Mouse (Mus musculus) forebrain, embryonic 11.5 days (tissue): Measurements from ENCODE around the gene Kmt5b. TPM values are rescaled to one million over a fixed set of nuclear protein-coding genes. Genes with fewer than 3 reads are reported as not detected.

Experiments used
- ATAC-seq: fragments of 200-750 bp; cut with Nextera tagmentation; replicated peaks from 2 replicates; pipeline ENCODE4 v1.8.0; 2017; ENCODE audit warnings: moderate TSS enrichment; ENCODE audit not compliant: low FRiP score
- DNase-seq: peaks from one replicate; pipeline ENCODE4 v3.0.0-alpha.2; 2017; ENCODE audit warnings: low spot score
- H3K27ac ChIP-seq: fragments of 300-500 bp; sonication (generic); 2 replicates; pipeline ENCODE4 v1.5.1; 2014; ENCODE audit warnings: low read depth, low read length
- H3K27me3 ChIP-seq: fragments of 300-500 bp; sonication (generic); 2 replicates; pipeline ENCODE4 v1.6.1; 2014; ENCODE audit warnings: mild to moderate bottlenecking, low read length, mixed read lengths; ENCODE audit not compliant: control insufficient read depth, insufficient read depth
- H3K36me3 ChIP-seq: fragments of 300-500 bp; sonication (generic); 2 replicates; pipeline ENCODE4 v1.6.1; 2014; ENCODE audit warnings: mild to moderate bottlenecking, low read length, moderate library complexity, mixed read lengths; ENCODE audit not compliant: control insufficient read depth, insufficient read depth
- H3K4me1 ChIP-seq: fragments of 300-500 bp; sonication (generic); replicated peaks from 2 replicates; pipeline ENCODE4 v1.6.1; 2014; ENCODE audit warnings: low read length, mixed read lengths; ENCODE audit not compliant: control insufficient read depth, insufficient read depth
- H3K4me2 ChIP-seq: fragments of 300-500 bp; sonication (generic); 2 replicates; pipeline ENCODE4 v1.6.1; 2014; ENCODE audit warnings: low read depth, mild to moderate bottlenecking, low read length, moderate library complexity, mixed read lengths; ENCODE audit not compliant: severe bottlenecking
- H3K4me3 ChIP-seq: fragments of 300-500 bp; sonication (generic); 2 replicates; pipeline ENCODE4 v1.5.1; 2014; ENCODE audit warnings: low read depth, low read length
- H3K9ac ChIP-seq: fragments of 300-500 bp; sonication (generic); 2 replicates; pipeline ENCODE4 v1.6.1; 2014; ENCODE audit warnings: low read length
- H3K9me3 ChIP-seq: fragments of 300-500 bp; sonication (generic); 2 replicates; pipeline ENCODE4 v1.6.1; 2016; ENCODE audit warnings: low read length, mixed read lengths; ENCODE audit not compliant: control insufficient read depth
- WGBS: fragments of 180-500 bp; shearing (Covaris S2); extraction: QIAGEN DNeasy Blood & Tissue Kit; methylation state at CpG from one replicate; pipeline ENCODE4 v1.1.7; 2014; 5-methylcytosine and 5-hydroxymethylcytosine counted together
- polyA plus RNA-seq: library from polyadenylated mRNA; unstranded; fragments of >200 nt; fragmentation: Nextera tagmentation; extraction: Ambion mirVana; gene quantifications from 2 replicates; pipeline ENCODE4 v1.2.1, GENCODE M21; 2014

The Kmt5b gene
- polyA plus RNA-seq, 1 experiment from 2014 or later = 44.6 TPM

GRCm38 (mm10) chr19:3757861-3758260 is 9.4 kb upstream of the Kmt5b start:
- no peak overlapping the region for H3K27ac ChIP-seq
- ATAC-seq (no peak), DNase-seq (no peak)
- no peak overlapping the region for H3K4me3 ChIP-seq
- no peaks in the 10 kb centered on the region for H3K9me3 ChIP-seq
- no peaks in the 10 kb centered on the region for H3K36me3 ChIP-seq
- H3K4me1 ChIP-seq = no peaks in the 10 kb centered on the region
- WGBS = 48% methylated on average over 1 of the region's 1 CpGs
- H3K9ac ChIP-seq = no peak overlapping the region
- no peak overlapping the region for H3K4me2 ChIP-seq
- no peaks in the 10 kb centered on the region for H3K27me3 ChIP-seq

- no peak for DNase-seq
- Histone ChIP-seq H3K9me3 (no peaks in the 10 kb centered on the region), H3K9ac (no peak overlapping the region), H3K4me1 (0 out of 2 replicates have a peak, but pooled peaks cover 3% of the 10 kb centered on the region), H3K36me3 (no peaks in the 10 kb centered on the region), H3K27me3 (no peaks in the 10 kb centered on the region), H3K4me3 (no peak overlapping the region), H3K27ac (no peak overlapping the region), H3K4me2 (no peak overlapping the region)
- no peak for ATAC-seq
- 81% methylated on average over 4 of the region's 4 CpGs for WGBS
Measured at GRCm38 (mm10) chr19:3765221-3765820, 1.9 kb upstream of the Kmt5b start.

GRCm38 (mm10) chr19:3766378-3766777 is 843 bp upstream of the Kmt5b start:
- peak overlapping the region; percentile 88; the same call in 1 of the 2 replicates for H3K4me2 ChIP-seq
- no peaks in the 10 kb centered on the region for H3K9me3 ChIP-seq
- ATAC-seq = no peak
- WGBS = 95% methylated on average over 5 of the region's 5 CpGs
- 0 out of 2 replicates have a peak, but pooled peaks cover 3% of the 10 kb centered on the region for H3K4me1 ChIP-seq
- no peaks in the 10 kb centered on the region for H3K36me3 ChIP-seq
- H3K27me3 ChIP-seq = no peaks in the 10 kb centered on the region
- no peak overlapping the region for H3K27ac ChIP-seq
- DNase-seq = no peak
- no peak overlapping the region for H3K9ac ChIP-seq
- no peak overlapping the region for H3K4me3 ChIP-seq

- under 1% methylated on average over 109 of the region's 111 CpGs for WGBS
- peak; percentile 65 for ATAC-seq
Measured at GRCm38 (mm10) chr19:3767781-3768696, 818 bp downstream of the Kmt5b start.

GRCm38 (mm10) chr19:3768697-3769383 is 1.6 kb downstream of the Kmt5b start:
- Histone ChIP-seq H3K4me2 (peak overlapping the region; percentile 88), H3K9me3 (no peaks in the 10 kb centered on the region), H3K36me3 (no peaks in the 10 kb centered on the region), H3K9ac (peak overlapping the region; percentile 100), H3K27me3 (no peaks in the 10 kb centered on the region), H3K27ac (peak overlapping the region; percentile 100), H3K4me1 (0 out of 2 replicates have a peak, but pooled peaks cover 3% of the 10 kb centered on the region), H3K4me3 (peak overlapping the region; percentile 98)
- 2% methylated on average over 56 of the region's 60 CpGs for WGBS
- ATAC-seq (peak; percentile 92), DNase-seq (peak; percentile 97)

More at GRCm38 (mm10) chr19:3767781-3768696, 818 bp downstream of the Kmt5b start:
- H3K4me1 ChIP-seq = 0 out of 2 replicates have a peak, but pooled peaks cover 3% of the 10 kb centered on the region
- H3K9ac ChIP-seq = peak overlapping the region; percentile 100
- no peaks in the 10 kb centered on the region for H3K36me3 ChIP-seq
- H3K4me3 ChIP-seq = peak overlapping the region; percentile 98
- H3K27me3 ChIP-seq = no peaks in the 10 kb centered on the region
- DNase-seq = peak; percentile 93
- no peaks in the 10 kb centered on the region for H3K9me3 ChIP-seq
- peak overlapping the region; percentile 100 for H3K27ac ChIP-seq
- peak overlapping the region; percentile 88 for H3K4me2 ChIP-seq

- WGBS = 84% methylated on average over 6 of the region's 6 CpGs
Measured at GRCm38 (mm10) chr19:3769533-3769932, 2.3 kb downstream of the Kmt5b start.

GRCm38 (mm10) chr19:3774159-3774558 is 6.9 kb downstream of the Kmt5b start:
- no peak overlapping the region for H3K27ac ChIP-seq
- H3K4me3 ChIP-seq = no peak overlapping the region
- WGBS = 71% methylated on average over 2 of the region's 2 CpGs
- no peak overlapping the region for H3K4me2 ChIP-seq
- H3K9me3 ChIP-seq = no peaks in the 10 kb centered on the region
- H3K4me1 ChIP-seq = 0 out of 2 replicates have a peak, but pooled peaks cover 3% of the 10 kb centered on the region
- ATAC-seq (no peak), DNase-seq (no peak)
- no peak overlapping the region for H3K9ac ChIP-seq
- no peaks in the 10 kb centered on the region for H3K27me3 ChIP-seq
- no peaks in the 10 kb centered on the region for H3K36me3 ChIP-seq

More at GRCm38 (mm10) chr19:3769533-3769932, 2.3 kb downstream of the Kmt5b start:
- H3K36me3 ChIP-seq = no peaks in the 10 kb centered on the region
- peak overlapping the region; percentile 98 for H3K4me3 ChIP-seq
- H3K4me1 ChIP-seq = 0 out of 2 replicates have a peak, but pooled peaks cover 3% of the 10 kb centered on the region
- H3K4me2 ChIP-seq = peak overlapping the region; percentile 88
- no peak for ATAC-seq
- H3K27me3 ChIP-seq = no peaks in the 10 kb centered on the region
- no peak for DNase-seq
- H3K9me3 ChIP-seq = no peaks in the 10 kb centered on the region
- no peak overlapping the region for H3K9ac ChIP-seq
- H3K27ac ChIP-seq = no peak overlapping the region

- no peak for DNase-seq
- Histone ChIP-seq H3K4me1 (no peaks in the 10 kb centered on the region), H3K4me3 (no peak overlapping the region), H3K27me3 (no peaks in the 10 kb centered on the region), H3K9ac (no peak overlapping the region), H3K4me2 (no peak overlapping the region), H3K9me3 (no peaks in the 10 kb centered on the region), H3K36me3 (no peaks in the 10 kb centered on the region; the same call in 1 of the 2 replicates), H3K27ac (no peak overlapping the region)
- WGBS = 88% methylated on average over 8 of the region's 8 CpGs
- no peak for ATAC-seq
Measured at GRCm38 (mm10) chr19:3778713-3779112, 11.5 kb downstream of the Kmt5b start.
